Mouse (Mus musculus) CD4-positive, CD25-positive, alpha-beta regulatory T cell, adult 4 months (primary cell): Measurements from ENCODE around the gene Kcnq1. TPM values are rescaled to one million over a fixed set of nuclear protein-coding genes. Genes with fewer than 3 reads are reported as not detected.
A peak's percentile ranks its signal among the peaks of the same experiment; 100 is the strongest.

Source experiments
- ATAC-seq: one replicate; pipeline ENCODE4 v1.8.0; 2017
- polyA plus RNA-seq, 2 experiments: library from polyadenylated mRNA; unstranded; fragments of 100-300 nt; shearing (Covaris generic); gene quantifications; one replicate each; pipeline ENCODE4 v1.2.1; 2017

The Kcnq1 gene
- polyA plus RNA-seq, 2 experiments from 2014 or later: not detected

DNA sequence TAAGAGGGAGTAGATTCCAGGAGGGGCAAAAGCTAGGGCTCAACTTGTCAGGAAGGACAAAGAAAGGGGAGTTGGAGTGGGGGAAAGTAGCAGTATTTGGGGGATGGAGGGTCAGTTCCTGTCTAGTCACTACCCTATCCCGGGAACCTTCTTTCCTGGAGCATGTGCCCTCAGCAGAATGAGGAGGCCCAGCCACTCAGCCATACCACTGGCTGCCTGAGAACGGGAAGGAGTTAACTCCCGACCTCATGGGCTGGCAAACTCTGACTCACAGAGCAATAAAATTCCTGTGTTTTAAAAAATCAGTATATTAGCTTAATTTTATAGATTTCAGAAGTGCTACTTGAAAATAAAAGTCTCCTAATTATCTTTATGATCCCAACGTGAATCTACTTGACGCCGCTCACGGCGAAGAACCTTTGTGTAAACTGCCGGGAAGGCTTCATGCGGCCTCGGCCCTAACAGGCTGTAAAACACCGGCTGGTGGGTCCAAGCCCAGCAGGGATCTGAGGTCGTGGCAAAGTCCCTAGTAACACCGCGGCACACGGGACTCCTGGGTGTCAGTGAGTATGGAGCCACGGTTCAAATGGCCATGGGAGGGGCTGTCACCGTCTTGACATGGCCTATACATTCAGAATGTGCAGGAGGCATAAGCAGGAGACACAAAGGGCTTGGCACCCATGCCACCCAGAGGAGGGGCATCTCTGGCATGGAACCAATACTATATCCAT, 222.2 kb downstream of the Kcnq1 start:
- ATAC-seq: no peak

DNA sequence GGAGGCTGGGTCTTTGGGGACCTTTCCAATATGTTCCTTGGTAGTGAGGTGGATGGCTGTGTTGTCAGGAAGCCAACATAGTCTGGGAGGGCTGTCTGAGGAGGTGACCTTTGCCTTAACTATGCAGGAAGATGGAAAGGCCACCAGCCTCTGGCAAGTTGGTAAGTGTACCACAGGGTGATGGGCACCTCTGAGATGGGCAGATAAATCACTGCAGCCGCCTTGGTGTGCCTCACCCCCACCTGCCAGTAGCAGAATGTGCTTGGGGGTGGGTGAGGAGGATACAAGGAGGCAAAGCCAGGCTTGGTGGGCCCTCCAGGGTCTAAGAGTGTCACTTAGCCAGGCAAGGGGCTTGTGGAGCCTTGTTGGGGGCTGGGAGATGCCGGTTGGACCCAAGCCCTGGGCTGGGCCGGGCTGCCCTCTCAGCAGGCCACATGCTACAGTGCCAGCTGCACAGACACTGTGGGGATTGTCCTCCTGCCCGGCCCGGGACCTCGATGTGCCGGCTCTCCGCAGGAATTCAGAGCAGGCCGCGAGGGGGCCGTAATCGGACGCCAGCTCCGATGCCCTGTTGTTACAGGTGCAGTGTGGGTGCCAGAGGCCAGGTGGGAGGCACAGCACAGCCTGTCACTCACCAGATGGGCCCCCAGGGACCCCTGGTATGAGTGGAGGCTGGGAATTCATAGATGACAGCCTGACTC, 223.1 kb downstream of the Kcnq1 start:
- no peak for ATAC-seq

DNA sequence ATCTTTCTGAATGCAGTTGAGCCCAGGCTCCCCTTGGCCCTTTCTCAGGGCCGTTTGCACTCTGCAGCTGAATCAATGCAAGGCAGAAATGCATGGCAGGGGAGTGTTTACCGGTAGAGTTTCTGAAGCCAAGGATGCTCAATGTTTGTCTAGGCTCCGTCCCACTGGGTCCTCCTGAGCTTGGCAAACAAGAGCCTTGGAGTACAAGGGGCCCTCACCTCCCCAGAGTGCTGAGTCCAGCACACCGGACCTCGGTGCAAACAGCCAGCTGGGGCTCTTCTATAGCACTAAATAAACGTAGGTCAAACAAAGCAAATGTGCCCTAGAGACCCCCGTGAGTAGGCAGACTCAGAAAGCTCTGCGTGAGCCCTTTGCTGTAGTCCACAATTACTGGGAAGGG, 226.9 kb downstream of the Kcnq1 start:
- ATAC-seq: no peak

DNA sequence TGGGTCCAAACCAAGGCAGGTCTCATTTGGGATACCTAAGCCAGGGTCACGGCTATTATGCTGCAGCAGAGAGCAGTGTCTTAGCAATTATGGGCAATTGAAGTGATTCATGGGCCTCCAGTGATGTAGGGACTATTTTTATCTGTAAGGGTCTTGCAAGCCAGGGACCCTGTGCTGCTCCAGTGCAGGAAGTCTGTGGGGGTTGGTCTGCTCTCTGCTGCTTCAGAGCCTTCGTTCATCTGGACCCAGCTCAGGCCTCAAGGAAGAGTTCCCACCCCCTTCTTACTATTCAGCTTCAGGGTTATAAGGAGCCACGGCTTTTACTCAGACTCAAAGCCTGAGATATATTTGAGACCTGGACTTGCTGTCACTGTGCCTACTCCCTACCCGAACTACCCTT, 227.4 kb downstream of the Kcnq1 start:
- no peak for ATAC-seq

DNA sequence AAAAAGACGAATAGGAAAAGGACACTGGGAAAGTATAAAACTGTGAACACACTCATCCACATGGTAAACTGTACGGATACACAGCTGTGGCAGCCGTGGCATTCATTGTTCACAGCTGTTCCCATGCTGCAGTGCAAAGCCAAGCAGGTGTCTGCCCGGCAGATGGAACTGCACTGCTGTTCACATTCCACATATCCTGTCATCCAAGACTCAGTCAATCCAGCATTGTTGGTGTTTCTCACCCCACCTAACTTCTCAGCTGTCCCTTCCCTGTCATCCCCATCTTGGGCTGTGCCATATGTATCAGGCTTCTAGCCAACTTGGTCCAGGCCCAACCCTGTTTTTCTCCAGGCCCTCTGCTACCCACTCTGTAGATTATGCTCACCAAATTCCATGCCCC, 232.5 kb downstream of the Kcnq1 start:
- no peak for ATAC-seq

DNA sequence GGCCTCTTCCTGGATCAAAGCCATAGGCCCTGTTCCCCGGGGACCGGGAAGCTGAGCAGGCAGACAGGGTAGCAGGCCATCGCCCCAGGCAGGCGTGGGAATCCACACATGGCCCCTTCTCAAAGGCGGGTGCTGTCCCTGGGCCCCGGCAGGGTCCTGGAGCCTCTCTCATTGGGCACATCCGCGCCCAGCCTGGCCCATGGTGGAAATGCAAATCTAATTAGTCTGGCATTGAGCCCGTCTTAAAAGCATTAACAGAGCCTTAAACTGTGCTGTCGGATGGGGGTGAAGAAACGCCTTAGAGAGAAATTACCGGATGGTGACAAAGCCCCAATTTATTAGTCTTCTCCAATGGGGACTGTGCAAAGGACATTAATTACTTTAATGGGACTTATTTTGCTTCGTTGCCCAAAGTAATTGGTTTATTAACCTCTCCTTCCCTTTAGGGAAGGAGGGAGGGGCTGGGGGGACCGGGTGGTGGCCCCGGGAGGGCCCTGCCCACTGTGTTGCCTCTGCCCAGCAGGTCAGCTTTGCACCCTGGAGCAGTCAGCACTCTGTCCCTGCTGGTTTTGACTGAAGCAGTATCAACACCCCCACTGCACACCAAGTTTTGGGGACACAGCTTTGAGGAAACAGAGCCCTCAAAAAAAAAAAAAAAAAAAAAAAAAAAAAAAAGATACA, 234.6 kb downstream of the Kcnq1 start:
- no peak for ATAC-seq

DNA sequence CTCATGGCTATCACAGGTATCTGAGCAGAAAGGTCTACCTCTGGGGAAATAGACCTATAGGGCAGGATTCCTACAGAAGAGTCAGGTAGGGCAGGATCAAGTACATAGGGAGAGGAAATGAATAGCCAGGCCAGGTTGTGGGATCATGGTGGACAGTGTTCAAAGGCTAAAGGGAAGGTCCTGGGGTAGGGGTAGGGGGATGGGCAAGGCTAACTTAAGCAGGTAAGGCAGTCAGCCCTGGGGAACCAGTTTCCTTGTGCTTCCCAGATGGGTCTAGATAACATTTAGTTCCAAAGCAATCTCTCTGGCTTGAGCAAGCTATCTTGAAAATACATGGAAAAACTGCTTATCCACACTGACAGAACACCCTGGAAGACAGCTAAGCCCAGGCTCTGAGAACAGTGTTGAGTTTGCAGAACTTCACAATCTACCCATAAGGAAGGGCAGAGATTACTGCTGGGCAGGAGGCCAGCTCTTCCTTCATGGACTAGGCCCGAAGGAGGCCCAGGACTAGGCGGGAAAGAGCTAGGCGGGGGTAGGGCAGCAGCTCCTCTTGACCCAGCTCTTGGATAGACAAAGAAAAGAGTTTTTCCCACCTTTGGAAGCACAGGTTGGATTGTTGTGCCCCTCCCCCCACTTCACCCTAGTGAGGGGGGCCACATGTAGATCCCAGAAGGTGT, 235.3 kb downstream of the Kcnq1 start:
- no peak for ATAC-seq

DNA sequence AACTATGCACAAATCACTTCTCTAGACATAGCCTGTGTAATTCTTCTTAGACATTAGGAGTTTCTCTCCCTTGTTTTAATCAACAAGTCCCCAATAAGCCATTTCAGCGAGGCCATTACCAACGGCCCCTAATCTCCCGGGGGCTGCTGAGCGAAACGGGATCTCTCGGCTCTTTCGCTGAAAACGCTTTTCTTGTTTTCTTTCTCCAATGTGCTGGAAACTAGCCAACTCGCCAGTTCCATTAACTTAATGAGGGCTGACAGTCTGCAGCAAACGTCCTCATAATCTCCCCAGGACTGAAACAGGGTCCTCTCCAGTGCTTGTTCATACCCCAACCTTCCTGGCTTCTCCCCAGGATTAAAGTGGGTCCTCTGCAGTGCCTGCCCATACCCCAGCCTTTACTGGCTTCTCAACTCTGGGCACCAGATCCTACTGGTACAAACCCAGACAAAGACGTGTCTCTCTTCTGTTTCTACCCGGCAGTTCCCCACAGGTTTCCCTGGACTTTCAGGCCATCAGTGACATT, 237.7 kb downstream of the Kcnq1 start:
- no peak for ATAC-seq

DNA sequence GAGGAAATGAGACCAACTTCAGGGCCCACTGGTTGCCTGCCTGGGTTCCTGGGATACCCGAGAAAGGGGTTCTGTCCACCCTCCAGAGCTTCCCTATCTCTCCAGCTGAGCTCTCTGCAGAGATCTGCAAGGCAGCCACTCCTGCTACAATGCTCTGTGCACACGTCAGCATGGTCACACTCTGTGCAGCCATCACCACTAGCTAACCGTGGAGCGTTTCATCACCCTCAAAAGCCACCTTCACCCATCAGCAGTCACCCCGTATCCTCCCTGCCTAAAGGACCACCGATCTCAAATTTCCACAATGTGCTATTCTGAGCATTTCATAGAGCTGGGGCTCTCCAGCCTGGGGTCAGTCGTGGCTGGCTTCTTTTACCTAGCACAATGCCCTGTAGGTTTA, 243.1 kb downstream of the Kcnq1 start:
- no peak for ATAC-seq

DNA sequence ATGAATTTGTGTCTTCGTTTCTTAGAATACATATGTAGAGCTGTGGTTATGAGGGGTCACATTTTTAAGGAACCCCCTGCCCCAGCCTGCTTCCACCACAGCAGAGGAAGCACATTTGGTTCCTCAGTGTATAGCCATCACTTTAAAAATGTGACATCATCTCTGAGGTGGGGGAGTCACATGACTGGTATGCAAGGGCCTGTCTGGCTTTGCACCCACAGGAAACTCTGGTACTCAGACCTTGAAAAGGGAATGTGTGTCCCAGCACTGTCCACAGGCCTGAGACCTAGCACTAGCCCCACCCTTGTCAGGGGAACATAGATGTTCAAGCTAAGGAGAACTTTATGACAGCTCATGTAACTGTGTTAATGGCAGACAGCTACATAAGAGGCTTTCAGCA, 243.7 kb downstream of the Kcnq1 start:
- ATAC-seq: no peak

DNA sequence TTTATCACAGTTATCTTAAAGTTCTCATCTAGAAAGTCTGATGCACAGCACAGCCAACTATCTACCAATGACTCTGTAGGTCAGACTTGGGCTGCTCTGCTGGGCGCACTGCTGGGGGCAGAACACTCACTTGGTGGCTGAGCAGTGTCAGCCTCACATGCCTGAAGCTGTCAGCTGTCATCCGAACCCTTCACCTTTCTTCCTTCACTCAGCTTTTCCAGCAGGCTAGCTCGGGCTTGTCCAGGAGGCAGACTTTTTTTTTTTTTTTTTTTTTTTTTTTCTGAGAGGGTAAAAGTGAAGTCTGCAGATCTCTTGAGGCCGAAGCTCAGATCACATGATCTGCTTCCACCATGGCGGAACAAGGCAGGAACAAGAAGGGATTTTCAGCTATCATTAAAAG, 249.7 kb downstream of the Kcnq1 start:
- ATAC-seq: no peak

DNA sequence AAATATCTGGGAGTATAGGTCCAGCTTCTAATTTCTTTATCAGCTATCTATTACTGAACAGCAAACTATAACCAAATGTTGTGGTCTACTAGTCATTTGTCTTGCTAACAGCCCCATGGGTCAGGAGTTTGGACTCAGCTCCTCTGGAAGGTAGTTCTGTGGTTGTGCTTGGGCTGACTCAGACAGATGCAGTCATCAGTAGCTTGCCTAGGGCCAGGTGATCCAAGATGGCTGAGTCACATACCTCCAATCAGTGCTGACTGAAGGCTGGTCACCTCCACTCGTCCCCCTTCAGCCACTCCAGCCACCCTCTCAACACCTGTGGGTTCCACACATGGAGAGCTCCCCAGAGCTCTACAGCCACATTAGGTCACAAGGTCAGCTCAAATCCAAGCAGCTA, 250.9 kb downstream of the Kcnq1 start:
- ATAC-seq: no peak

DNA sequence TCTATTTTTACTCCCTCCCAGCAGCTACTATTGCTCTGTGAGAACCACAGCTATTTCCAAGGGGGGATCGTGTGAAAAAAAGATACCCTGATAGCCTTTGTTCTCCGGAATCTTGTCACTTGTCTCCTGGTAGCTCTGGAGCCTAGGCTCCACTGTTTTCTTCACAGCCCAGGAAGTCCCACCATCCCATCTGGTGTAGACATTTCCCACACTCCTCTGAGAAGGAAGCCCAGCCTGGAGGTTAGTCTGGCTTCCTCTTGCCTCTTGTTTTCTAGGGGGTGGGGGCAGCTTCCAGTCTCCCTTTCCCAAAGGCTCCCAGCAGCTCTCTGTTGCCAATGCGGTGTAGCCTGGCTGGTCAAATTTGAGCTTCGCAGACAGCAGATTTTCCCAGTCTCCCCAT, 251.7 kb downstream of the Kcnq1 start:
- no peak for ATAC-seq

DNA sequence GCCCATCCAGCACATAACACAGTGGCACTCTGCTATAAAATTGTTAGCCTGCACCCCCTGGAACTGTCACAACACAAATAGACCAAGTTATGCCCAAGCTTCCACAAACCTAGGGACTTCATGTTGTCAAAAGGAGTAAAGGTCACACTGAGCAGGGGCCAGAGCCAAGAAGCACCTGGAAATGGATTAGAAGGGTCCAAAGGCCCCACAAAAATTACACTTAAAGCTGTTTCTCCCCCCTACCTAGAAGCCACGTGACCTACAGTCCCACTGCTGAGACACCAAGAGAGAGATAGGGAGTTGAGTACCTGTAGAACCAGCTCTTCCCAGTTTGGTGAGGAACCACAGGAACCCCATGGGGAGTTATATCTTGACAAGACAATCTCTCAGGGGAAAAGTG, 253.6 kb downstream of the Kcnq1 start:
- no peak for ATAC-seq

DNA sequence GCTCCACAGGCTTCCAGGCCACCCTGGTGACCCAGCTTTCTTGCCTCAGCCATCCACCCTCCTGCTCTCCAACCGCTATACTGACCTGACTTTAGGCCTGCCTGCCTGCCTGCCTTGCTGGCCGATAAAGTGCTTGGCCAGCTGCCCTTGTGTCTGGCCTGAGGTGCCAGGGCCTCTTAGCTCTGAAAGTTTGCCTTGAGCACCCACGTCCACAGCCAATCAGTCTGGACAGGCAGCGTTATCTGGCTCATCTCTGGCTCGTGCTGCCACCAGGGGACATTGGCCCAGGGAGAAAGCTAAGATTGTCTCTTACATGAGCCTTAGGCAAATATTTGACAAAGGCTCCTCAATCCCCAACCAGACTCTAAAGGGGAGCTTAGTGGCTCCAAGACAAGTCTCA, 254.6 kb downstream of the Kcnq1 start:
- ATAC-seq: no peak

DNA sequence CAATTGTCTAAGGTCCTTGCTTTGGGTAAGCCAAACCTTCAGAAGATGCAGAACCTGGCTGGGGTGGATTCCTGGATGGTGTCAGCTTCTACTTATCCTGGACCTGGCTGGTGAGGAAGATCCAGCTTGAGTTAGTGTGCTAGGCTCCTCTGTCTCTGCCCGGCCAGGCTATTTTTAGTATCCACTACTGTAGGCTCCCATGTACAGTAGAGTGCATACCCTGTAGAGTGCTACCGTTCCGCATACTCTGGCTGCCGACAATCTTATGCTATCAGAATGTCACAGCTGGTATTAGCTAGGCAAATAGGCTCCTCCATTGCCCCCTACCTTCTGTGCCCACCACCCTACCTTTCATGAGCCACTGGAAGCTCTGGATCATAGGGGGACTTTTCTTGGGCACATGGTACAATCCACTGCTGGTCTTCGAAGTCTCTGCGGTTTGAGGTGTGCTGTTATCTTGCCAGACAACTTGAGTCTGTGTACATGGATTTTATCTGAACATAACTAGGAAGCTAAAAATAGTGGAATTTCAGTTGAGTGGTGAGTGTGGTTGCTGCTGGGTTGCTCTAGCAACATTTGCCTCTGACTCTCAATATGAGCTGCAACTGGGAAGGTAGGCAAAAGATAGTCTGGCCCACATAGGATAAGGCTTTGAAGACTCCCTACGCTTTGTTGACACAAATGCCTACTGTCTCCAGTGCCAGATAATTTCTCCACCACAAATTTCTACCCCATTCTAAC, 258.1 kb downstream of the Kcnq1 start:
- ATAC-seq: no peak

DNA sequence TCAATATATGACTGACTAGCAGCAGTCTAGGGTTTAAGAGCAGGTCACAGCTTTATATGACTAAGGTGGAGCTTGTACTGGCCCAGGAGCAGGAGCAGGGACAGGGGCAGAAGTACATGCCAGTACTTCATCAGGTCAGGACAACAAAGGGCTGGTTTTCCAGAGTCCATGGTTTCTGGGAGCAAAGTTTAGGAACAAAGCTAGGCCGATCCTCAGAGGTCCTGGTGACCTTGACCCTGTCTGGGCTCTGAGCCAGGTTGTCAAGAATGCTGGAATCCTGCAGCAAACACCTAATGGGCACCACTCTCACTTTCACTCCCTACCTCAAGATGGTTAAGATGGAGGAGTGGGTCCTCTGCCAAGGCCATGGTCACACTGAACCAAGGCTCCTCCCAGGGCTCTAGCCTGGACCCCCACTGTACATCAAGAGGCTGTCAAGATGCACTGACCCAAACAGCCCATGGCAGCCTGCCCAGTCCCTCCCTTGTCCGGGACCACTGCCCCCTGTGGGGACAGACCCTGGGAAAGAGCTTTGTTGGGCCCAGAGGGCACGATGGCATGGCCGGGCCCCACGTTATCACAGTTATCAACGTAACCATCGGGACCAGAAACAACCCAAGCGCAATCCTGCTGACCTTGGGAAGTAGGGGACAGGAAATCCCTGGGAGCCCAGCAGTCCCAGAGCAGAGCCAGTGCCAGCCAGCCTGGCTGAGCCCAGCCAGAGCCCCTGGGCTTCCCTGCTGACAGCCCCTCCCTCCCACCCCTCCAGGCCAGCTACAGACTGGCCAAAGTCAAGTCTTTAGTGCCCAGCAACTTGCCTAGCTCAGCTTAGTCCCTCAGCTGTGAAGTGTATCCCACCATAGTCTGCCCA, 259.0 kb downstream of the Kcnq1 start:
- no peak for ATAC-seq

DNA sequence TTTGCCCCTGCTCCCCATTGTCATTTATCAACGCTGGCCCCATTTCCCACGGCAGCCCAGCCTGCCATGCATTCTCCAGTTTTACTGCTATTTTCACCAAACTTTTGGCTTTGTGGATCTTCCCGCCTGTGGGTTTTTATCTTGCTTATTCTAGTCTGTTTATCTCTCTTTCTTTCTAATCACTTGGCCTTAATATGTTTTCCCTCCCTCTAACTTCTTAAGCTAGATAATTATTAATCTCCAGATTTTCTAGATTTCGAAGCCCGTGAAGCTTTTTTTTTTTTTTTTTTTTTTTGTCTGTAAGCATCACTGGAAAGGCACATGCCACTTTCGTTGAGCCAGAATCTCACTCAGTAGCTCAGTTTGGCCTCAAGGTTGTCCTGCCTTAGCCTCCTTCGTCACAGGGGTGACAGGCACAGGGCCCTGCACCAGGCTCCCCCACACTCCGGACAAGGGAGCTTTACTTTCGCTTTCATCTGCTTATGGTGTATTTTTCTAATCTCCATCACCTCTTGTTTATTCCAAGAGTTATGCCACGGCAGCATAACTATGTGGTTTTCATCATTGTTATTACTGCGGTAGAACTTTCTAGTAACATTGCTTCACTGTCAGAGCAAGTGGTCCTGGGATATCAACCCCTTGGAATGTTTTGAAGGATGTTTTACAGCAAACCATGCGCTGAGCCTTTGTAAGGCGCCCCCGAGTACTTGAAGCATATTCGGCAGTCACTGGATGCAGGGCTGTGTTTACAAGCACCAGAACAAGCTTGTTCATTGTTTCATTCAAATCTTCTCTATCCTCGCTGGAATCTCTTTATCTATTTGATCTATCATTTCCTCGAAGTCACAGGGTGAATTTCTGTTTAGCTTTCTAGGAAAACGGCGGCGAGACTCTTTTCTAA, 261.5 kb downstream of the Kcnq1 start:
- ATAC-seq: peak; percentile 57

DNA sequence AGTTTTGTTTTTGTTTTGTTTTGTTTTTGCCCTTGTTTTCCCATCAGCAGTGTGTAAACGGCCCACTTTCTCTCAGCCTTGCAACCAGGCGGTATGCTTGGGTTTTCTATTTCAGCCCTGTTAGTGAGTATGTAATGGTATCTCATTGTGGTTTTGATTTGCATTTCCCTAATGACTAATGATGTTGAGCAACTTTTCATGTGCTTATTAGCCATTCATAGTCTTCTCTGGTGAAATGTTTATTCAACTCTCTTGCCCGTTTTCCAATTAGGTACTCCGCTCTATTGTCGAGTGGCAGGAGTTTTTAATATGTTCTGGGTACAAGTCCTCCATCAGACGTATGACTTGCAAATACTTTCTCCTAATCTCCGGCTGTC, 262.1 kb downstream of the Kcnq1 start:
- peak; percentile 77 for ATAC-seq

DNA sequence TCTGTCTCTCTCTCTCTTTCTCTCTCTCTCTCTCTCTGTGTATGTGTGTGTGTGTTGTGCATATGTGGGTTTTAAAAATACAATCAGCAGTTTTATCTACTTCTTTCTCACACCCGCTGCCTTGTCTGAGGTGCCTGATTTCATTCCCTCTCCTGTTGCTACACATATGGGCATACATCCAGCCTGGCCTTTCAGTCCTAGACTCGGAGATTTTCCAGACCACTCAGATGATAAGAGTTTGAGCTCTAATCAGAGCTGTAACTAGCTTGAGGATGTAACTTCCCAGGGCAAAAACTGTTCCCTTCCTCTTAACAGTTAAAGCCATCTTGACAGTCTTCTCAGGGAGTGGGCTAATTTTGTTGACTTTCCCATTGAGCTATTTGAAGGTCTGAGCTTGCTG, 265.2 kb downstream of the Kcnq1 start:
- ATAC-seq: no peak
